Mouse (Mus musculus): ENCODE data around the gene Aqp9.

- TF ChIP-seq POLR2A (IDR thresholded peaks at IDR 0.05; ENCODE audit: insufficient read depth, low read depth, low read length) (no peak), CTCF (IDR thresholded peaks at IDR 0.05; ENCODE audit: insufficient read depth, low read depth, low read length) (no peak)
These were observed 3.0 kb downstream of the Aqp9 start for GRCm38 (mm10) chr9:71165510-71165909.

Data from olfactory bulb, adult 2 months (tissue).